Mouse (Mus musculus): ENCODE results near the gene Calca.

DNA sequence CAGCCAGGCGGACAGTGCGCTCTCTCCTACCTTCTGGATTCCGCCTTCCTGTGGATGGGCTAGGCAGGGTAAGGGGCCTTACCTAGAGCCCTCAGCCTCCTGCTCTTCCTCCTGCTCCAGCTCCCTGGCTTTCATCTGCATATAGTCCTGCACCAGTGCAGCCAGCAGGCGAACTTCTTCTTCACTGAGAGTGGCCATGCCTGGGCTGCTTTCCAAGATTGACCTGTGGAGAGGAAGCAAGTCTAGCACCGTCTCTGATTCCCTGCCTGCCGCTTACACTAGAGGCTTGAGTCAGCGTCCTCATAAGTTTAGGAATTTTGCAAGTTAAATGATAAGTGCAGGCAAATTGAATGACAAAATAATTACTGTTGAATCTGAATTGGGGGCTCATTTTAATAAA, 1.8 kb downstream of the Calca start:
- TF ChIP-seq CTCF (conservative IDR thresholded peaks at IDR 0.05 in 1 of 2, IDR thresholded peaks at IDR 0.05 in 1 of 2; ENCODE audit: low read depth in 2 of 2, low read length in 2 of 2) (no peak), MAFK (IDR thresholded peaks at IDR 0.05; ENCODE audit: insufficient replicate concordance, low read length) (no peak), EP300 (IDR thresholded peaks at IDR 0.05; ENCODE audit: low read length) (no peak), GABPA (IDR thresholded peaks at IDR 0.05; ENCODE audit: insufficient replicate concordance, low read depth, low read length) (no peak), SMC3 (IDR thresholded peaks at IDR 0.05; ENCODE audit: low read depth, low read length) (no peak), MEF2A (IDR thresholded peaks at IDR 0.05; ENCODE audit: borderline replicate concordance, low read depth, low read length) (no peak)

All from CH12.LX (cell line).